Mouse (Mus musculus): ENCODE results near the gene Zbtb44. TPM values are rescaled to one million over a fixed set of nuclear protein-coding genes. Genes with fewer than 3 reads are reported as not detected.

The Zbtb44 gene
- 7.1 TPM in 2 replicates for polyA plus RNA-seq (2016; fragmentation: Nextera tagmentation; extraction: Ambion mirVana)

DNA sequence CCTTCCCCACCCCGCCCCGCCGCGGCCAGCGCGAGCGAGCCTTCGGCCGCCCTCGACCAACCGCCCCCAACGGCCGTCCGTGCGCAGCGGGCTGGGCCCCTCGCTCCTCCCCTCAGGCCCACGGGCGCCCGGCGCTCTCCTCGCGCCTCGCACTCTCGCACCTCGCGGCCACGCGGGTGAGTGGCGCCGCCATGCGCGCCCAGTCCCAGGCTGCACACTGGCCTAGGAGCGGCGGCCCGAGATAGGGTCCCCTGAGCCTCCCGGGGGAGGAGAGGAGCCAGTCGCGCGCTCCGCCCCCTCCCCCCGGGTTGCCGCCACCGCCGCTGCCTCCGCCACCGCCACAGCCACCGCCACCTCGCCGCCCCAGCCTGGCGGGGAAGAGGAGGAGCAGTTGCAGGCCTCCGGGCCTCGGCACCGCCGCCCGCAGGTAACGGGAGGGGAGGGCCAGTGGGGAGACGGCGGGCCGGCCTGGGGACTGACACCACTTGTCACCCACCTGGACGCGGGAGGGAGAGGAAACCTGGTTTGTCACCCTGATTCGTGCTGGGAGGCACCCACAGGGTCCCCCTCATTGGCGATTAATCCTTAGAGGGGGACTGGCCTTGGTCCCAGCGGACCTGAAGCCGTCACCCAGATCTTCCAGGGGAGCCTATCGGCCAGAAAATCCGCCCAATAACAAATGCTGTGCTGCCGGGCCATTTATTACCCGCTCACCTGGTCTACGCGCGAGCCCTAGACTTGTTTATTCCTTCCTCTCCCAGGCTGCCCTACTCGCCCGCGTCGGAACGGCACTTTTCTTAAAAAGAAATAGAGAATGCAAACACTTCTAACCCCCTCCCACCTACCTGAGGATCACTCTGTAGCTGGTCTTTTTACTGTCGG lies at the start of gene Zbtb44:
Gene Zbtb44, plus strand, starts transcription at position 113 of the 882 bp plus-strand sequence.
- peak; percentile 91 for ATAC-seq (ENCODE audit: low FRiP score)
- Histone ChIP-seq H3K4me3 (peak within 1 kb of the TSS; percentile 64), H3K27me3 (no peaks in the 10 kb centered on the region), H3K9ac (peak within 1 kb of the TSS; percentile 88), H3K4me1 (peaks cover 14% of the 10 kb centered on the region), H3K36me3 (peaks cover 3% of the 10 kb centered on the region; the same call in 1 of the 2 replicates), H3K27ac (peak within 1 kb of the TSS; percentile 98), H3K9me3 (replicated peaks) (no peaks in the 10 kb centered on the region), H3K4me2 (replicated peaks) (peak within 1 kb of the TSS; percentile 67)
- WGBS, result under 1% methylated on average over 59 of the region's 79 CpGs

DNA sequence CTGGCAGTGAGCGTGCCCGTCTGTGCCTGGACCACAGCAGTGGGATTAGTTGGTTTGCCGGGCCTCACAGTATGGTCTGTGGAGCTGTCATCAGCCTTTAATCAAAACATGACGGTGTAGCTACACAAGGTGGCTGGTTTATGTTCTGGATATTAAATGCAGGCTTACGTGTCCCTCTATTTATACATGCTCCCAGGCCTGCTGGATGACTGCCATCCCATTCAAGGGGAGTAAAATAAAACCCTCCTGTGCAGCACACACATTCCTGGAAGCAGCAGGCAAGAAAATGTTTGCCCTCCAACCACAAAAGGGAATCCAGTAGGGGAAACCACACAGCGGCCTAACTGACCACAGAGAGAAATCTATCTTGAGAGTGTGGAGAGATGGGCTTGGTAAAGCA lies 44.7 kb upstream of the Zbtb44 start:
- Histone ChIP-seq H3K27me3 (no peaks in the 10 kb centered on the region), H3K4me3 (no peak overlapping the region), H3K27ac (no peak overlapping the region), H3K9me3 (replicated peaks) (no peaks in the 10 kb centered on the region), H3K4me1 (no peaks in the 10 kb centered on the region), H3K36me3 (no peaks in the 10 kb centered on the region), H3K9ac (no peak overlapping the region), H3K4me2 (replicated peaks) (no peak overlapping the region)
- no peak for ATAC-seq (ENCODE audit: low FRiP score)
- 61% methylated on average over 6 of the region's 6 CpGs for WGBS

DNA sequence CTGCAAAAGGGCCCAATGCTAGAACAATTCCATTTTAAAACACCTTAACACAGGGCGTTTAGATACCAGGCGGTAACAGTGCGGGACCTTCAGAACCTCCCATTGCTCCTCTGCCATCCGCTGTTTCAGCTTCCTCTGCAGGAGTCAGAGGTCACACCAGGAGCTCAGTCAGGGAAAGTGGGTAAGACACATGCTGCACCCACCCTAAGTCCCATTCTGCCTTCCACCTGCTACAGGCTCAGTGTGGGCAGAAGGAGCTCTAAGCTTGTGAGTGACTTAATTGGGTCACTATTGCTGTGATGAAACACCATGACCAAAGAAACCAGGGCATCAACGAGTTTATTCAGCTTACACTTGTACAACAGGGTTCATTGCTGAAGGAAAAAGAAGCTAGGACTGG lies 37.3 kb upstream of the Zbtb44 start:
- no peak overlapping the region for H3K4me3 ChIP-seq

DNA sequence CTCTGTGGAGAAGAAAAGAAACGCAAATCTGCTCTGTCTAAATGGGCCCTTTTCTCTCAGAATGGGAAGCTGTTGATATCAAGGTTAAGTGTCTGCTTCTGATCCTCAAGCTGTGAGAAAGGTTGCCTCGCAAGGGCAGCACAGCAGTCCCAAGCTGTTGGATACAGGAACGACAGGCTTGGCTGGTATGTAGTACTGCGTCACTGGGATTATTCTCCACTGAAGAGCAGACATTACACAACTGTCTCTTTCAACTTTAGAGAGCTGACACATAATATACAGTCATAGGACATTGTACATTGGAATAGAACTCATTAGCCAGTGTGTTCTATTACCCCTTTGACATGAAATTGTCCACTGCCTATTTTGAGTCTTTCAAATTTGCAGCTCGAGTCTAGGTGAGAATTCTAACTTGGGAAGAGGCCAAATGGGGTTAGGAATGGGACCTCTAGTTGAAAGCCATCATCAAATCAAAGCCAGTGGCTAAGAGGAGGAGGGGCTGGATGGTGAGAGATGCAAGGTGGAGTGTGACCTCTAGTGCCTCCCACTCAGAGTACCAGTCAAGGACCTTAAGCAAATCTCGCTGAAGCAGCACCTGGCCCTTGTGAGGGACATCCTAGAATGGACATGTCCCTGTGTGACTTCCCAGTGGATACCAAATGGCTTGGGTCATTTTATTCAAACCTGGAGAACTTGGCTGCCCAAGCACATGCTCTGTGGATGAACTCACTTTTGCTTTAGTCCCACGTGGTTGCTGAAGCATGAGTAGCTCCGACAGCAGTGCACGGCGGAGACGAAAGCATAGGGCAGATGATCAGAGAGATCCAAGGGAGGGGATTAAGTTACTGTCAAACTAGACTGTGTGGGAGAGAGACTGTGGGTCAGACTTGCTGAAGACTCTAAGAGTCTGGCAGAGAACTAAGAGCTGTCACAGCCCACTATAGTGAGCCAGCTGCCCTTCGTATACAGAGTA lies 33.6 kb upstream of the Zbtb44 start:
- Histone ChIP-seq H3K4me3 (no peak overlapping the region), H3K4me2 (replicated peaks) (no peak overlapping the region), H3K27ac (no peak overlapping the region), H3K9ac (no peak overlapping the region), H3K36me3 (no peaks in the 10 kb centered on the region), H3K9me3 (replicated peaks) (no peaks in the 10 kb centered on the region), H3K4me1 (no peaks in the 10 kb centered on the region), H3K27me3 (no peaks in the 10 kb centered on the region)
- no peak for ATAC-seq (ENCODE audit: low FRiP score)
- WGBS, result 79% methylated on average over 12 of the region's 12 CpGs

More for the DNA sequence above, 37.3 kb upstream of the Zbtb44 start:
- no peak overlapping the region for H3K27ac ChIP-seq
- ATAC-seq (ENCODE audit: low FRiP score), result no peak
- no peak overlapping the region for H3K4me2 ChIP-seq (replicated peaks)
- H3K4me1 ChIP-seq, result no peaks in the 10 kb centered on the region
- H3K27me3 ChIP-seq, result no peaks in the 10 kb centered on the region
- no peaks in the 10 kb centered on the region for H3K36me3 ChIP-seq
- H3K9me3 ChIP-seq (replicated peaks), result no peaks in the 10 kb centered on the region
- 79% methylated on average over 5 of the region's 5 CpGs for WGBS
- H3K9ac ChIP-seq, result no peak overlapping the region

DNA sequence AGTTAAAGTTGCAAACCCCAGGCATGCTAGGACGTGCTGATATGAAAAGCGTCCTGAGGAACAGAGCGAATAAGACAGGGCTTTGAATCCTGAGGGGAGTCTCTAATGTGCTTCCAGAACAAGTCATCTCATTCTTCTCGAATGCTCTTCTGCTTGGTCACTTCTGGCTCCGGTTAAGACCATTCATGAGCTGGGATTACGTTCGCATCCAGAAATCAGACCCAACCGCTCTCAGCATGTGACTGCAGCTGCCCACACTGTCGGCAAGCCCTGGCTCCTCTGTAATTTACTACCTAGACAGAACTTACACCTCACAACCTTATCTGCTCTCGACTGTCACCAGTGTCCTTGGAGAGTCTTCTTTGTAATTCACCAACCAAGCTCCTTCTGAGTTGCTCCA lies 29.8 kb upstream of the Zbtb44 start:
- no peaks in the 10 kb centered on the region for H3K9me3 ChIP-seq (replicated peaks)
- no peaks in the 10 kb centered on the region for H3K27me3 ChIP-seq
- H3K27ac ChIP-seq, result no peak overlapping the region
- no peak for ATAC-seq (ENCODE audit: low FRiP score)
- H3K9ac ChIP-seq, result no peak overlapping the region
- no peak overlapping the region for H3K4me2 ChIP-seq (replicated peaks)
- H3K36me3 ChIP-seq, result no peaks in the 10 kb centered on the region
- no peak overlapping the region for H3K4me3 ChIP-seq
- WGBS, result 77% methylated on average over 10 of the region's 10 CpGs
- no peaks in the 10 kb centered on the region for H3K4me1 ChIP-seq

DNA sequence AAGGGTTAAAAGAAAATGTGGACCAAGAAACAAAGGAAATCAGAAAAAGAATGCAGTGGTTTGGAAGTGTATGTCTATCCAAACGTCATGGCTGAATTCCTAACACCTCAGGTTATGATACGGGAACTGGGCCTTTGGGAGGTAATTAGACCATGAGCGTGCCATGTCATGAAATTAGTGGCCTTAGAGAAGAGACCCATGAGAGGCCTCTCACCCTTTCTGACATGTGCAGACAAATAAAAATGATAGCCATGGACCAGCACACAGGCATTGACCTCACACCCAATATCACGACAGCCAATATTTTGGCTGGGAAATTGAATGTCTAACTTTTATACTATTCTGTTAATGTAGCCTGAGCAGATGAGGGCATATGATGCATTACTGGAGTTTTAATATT lies 27.9 kb upstream of the Zbtb44 start:
- Histone ChIP-seq H3K4me2 (replicated peaks) (no peak overlapping the region), H3K36me3 (no peaks in the 10 kb centered on the region), H3K27ac (no peak overlapping the region), H3K9me3 (replicated peaks) (no peaks in the 10 kb centered on the region), H3K27me3 (no peaks in the 10 kb centered on the region), H3K4me3 (no peak overlapping the region), H3K9ac (no peak overlapping the region), H3K4me1 (no peaks in the 10 kb centered on the region)
- WGBS, result 80% methylated on average over 4 of the region's 4 CpGs
- no peak for ATAC-seq (ENCODE audit: low FRiP score)

DNA sequence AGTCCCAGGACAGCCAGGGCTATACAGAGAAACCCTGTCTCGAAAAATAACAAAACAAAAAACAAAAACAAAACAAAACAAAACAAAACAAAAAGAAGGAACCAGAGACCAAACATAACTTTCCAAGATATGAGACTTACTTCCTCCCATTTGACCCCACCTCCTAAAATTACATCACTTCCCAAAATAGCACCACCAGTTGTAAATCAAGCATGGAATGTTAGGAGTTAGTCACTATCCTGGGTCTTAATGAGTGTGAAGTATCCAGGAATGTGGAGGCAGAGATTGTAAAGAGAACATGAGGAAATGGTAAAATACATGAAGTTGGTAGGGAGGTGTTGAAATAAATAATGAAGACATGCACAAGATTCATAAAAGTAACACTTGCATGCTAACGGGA lies 21.1 kb upstream of the Zbtb44 start:
- Histone ChIP-seq H3K9ac (no peak overlapping the region), H3K36me3 (no peaks in the 10 kb centered on the region), H3K9me3 (replicated peaks) (no peaks in the 10 kb centered on the region), H3K27me3 (no peaks in the 10 kb centered on the region), H3K4me3 (no peak overlapping the region), H3K4me2 (replicated peaks) (no peak overlapping the region), H3K4me1 (no peaks in the 10 kb centered on the region), H3K27ac (no peak overlapping the region)
- no peak for ATAC-seq (ENCODE audit: low FRiP score)
- 86% methylated on average over 2 of the region's 2 CpGs for WGBS

DNA sequence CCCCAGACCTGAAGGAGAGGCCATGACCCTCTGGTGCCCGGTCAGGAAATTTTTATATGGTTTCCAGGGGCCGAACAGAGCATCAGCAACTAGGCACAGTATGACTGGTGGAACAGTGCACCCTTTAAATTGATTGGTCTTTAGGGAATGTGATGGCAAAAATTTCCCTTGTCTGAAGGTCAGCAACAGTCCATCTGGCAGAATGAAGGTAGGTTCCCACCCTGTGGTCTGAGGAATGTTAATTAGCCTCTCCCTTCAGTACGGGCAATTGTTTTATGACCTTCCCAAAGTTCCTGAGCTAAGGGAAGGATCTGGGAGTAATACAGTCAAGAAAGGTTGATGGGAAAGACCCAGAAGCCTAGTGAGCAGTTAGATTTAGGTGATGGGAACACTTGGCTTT lies 20.4 kb upstream of the Zbtb44 start:
- no peaks in the 10 kb centered on the region for H3K27me3 ChIP-seq
- H3K27ac ChIP-seq, result no peak overlapping the region
- no peak overlapping the region for H3K4me3 ChIP-seq
- WGBS, result 75% methylated on average over 3 of the region's 3 CpGs
- no peaks in the 10 kb centered on the region for H3K9me3 ChIP-seq (replicated peaks)
- no peak overlapping the region for H3K4me2 ChIP-seq (replicated peaks)
- H3K4me1 ChIP-seq, result no peaks in the 10 kb centered on the region
- ATAC-seq (ENCODE audit: low FRiP score), result no peak
- H3K36me3 ChIP-seq, result no peaks in the 10 kb centered on the region
- no peak overlapping the region for H3K9ac ChIP-seq

DNA sequence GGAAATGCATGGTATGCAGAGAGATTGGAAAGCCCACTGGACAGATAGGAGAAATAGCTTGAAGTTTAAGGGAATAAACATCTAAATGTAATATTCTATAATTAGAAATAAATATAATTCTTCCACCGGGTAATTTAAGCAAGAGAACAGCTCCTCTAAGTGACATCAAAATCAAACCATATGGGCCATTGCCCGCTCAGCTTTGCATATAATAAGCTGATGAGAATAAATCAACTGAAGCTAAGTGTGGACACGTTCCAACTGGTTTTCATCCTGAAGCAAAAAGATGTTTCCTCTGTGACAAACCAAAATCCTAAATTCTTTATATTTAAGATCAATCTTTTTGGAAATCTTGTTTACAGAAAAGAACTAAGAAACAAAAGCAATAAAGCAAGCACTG lies 19.7 kb upstream of the Zbtb44 start:
- Histone ChIP-seq H3K9me3 (replicated peaks) (no peaks in the 10 kb centered on the region), H3K4me1 (no peaks in the 10 kb centered on the region), H3K27ac (no peak overlapping the region), H3K27me3 (no peaks in the 10 kb centered on the region), H3K4me2 (replicated peaks) (no peak overlapping the region), H3K9ac (no peak overlapping the region), H3K4me3 (no peak overlapping the region), H3K36me3 (no peaks in the 10 kb centered on the region)
- 78% methylated on average over 3 of the region's 3 CpGs for WGBS
- ATAC-seq (ENCODE audit: low FRiP score), result no peak

DNA sequence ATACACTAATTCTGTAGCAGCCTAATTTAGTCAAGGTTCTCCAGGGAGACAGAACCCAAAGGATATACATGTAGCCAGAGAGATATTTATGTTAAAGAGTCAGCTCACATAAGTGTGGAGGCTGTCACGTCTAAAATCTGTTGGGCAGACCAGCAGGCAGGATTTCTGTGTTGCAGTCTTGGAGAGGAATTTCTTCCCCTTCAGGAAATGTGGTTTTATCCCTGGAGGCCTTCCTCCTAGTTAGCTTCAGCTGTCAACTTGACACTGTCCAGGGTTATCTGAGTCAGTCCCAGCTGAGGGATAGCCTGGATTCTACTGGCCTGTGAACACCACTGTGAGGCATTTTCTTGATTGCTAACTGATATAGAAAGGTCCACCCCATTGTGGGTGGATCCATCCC lies 18.9 kb upstream of the Zbtb44 start:
- Histone ChIP-seq H3K4me3 (no peak overlapping the region), H3K9me3 (replicated peaks) (no peaks in the 10 kb centered on the region), H3K4me2 (replicated peaks) (no peak overlapping the region), H3K36me3 (no peaks in the 10 kb centered on the region), H3K4me1 (no peaks in the 10 kb centered on the region), H3K27ac (no peak overlapping the region), H3K9ac (no peak overlapping the region), H3K27me3 (no peaks in the 10 kb centered on the region)
- 58% methylated on average over 1 of the region's 1 CpGs for WGBS
- ATAC-seq (ENCODE audit: low FRiP score), result no peak

DNA sequence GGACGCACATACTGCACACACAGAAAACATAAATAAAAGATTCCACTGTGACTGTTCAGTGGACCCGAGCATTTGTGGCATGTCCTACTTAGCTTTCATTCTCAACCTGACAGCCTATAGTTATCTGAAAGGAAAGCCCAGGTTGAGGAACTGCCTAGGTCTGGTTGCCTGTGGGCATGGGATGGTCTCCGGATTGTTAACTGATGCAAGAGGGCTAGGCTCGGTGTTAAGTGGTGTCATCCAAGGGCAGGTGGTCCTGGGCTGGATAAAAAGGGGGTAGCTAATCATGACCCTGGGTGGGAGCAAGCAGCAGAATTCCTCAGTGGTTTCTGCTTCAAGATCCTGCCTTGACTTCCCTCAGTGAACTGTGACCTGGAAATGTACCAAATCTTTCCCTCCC lies 17.8 kb upstream of the Zbtb44 start:
- H3K27me3 ChIP-seq, result no peaks in the 10 kb centered on the region
- no peak for ATAC-seq (ENCODE audit: low FRiP score)
- no peak overlapping the region for H3K4me2 ChIP-seq (replicated peaks)
- H3K36me3 ChIP-seq, result no peaks in the 10 kb centered on the region
- no peak overlapping the region for H3K4me3 ChIP-seq
- H3K9me3 ChIP-seq (replicated peaks), result no peaks in the 10 kb centered on the region
- H3K9ac ChIP-seq, result no peak overlapping the region
- no peak overlapping the region for H3K27ac ChIP-seq
- WGBS, result 82% methylated on average over 4 of the region's 4 CpGs
- H3K4me1 ChIP-seq, result no peaks in the 10 kb centered on the region

DNA sequence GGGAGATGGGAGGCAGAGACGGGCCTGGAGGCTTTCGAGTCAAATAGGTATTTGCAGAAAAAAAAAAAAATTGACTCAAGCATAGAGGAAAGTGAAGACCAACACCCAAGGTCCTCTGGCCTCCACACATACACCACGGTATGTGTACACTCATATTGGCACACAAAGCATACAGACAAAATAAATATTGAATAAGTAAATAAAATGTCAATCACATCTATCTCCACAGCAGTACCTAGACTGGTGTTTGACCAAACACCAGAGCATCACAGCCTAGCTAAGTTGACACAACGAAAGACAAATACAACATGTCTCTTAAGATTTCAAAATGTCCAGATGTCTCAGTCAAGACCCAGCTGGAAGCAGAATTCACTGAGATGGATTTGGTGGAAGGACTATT lies 17.0 kb upstream of the Zbtb44 start:
- Histone ChIP-seq H3K4me3 (no peak overlapping the region), H3K27ac (no peak overlapping the region), H3K4me1 (no peaks in the 10 kb centered on the region), H3K27me3 (no peaks in the 10 kb centered on the region), H3K9me3 (replicated peaks) (no peaks in the 10 kb centered on the region), H3K4me2 (replicated peaks) (no peak overlapping the region), H3K9ac (no peak overlapping the region), H3K36me3 (no peaks in the 10 kb centered on the region)
- ATAC-seq (ENCODE audit: low FRiP score), result no peak
- 87% methylated on average over 4 of the region's 4 CpGs for WGBS

Data from hindbrain, embryonic 12.5 days (tissue).